Mouse (Mus musculus) neural tube, embryonic 12.5 days (tissue): ENCODE measurements around the gene Esrrg. TPM values are rescaled to one million over a fixed set of nuclear protein-coding genes. Genes with fewer than 3 reads are reported as not detected.

Experiments used
- ATAC-seq: fragments of 200-750 bp; cut with Nextera tagmentation; 2 replicates; pipeline ENCODE4 v1.8.0; 2017; ENCODE audit warnings: low read depth, mild to moderate bottlenecking, moderate TSS enrichment, moderate library complexity; ENCODE audit not compliant: low FRiP score
- H3K27ac ChIP-seq: fragments of 300-500 bp; sonication (generic); 2 replicates; pipeline ENCODE4 v1.5.1; 2016
- H3K27me3 ChIP-seq: fragments of 300-500 bp; sonication (generic); replicated peaks from 2 replicates; pipeline ENCODE4 v1.6.1; 2016; ENCODE audit warnings: mild to moderate bottlenecking
- H3K36me3 ChIP-seq: fragments of 300-500 bp; sonication (generic); 2 replicates; pipeline ENCODE4 v1.6.1; 2016; ENCODE audit warnings: mild to moderate bottlenecking
- H3K4me1 ChIP-seq: fragments of 300-500 bp; sonication (generic); 2 replicates; pipeline ENCODE4 v1.6.1; 2016
- H3K4me2 ChIP-seq: fragments of 300-500 bp; sonication (generic); replicated peaks from 2 replicates; pipeline ENCODE4 v1.6.1; 2016; ENCODE audit warnings: mild to moderate bottlenecking
- H3K4me3 ChIP-seq: fragments of 300-500 bp; sonication (generic); 2 replicates; pipeline ENCODE4 v1.5.1; 2016
- H3K9ac ChIP-seq: fragments of 300-500 bp; sonication (generic); 2 replicates; pipeline ENCODE4 v1.6.1; 2016; ENCODE audit warnings: mild to moderate bottlenecking
- H3K9me3 ChIP-seq: fragments of 300-500 bp; sonication (generic); 2 replicates; pipeline ENCODE4 v1.6.1; 2016; ENCODE audit warnings: mild to moderate bottlenecking
- WGBS: fragments of 180-500 bp; shearing (Covaris S2); methylation state at CpG from one replicate; pipeline ENCODE4 v1.1.7; 2016; 5-methylcytosine and 5-hydroxymethylcytosine counted together
- polyA plus RNA-seq: library from polyadenylated mRNA; unstranded; fragments of >200 nt; fragmentation: Nextera tagmentation; extraction: Ambion mirVana; gene quantifications from 2 replicates; pipeline ENCODE4 v1.2.1, GENCODE M21; 2016

The Esrrg gene
- polyA plus RNA-seq, 1 experiment from 2014 or later, result 17.8 TPM

GRCm38 (mm10) chr1:187907871-187908270 lies 299.3 kb downstream of the Esrrg start:
- Histone ChIP-seq H3K27ac (no peak overlapping the region), H3K4me3 (no peak overlapping the region), H3K27me3 (no peaks in the 10 kb centered on the region), H3K4me2 (no peak overlapping the region), H3K9me3 (no peaks in the 10 kb centered on the region), H3K36me3 (no peaks in the 10 kb centered on the region), H3K9ac (no peak overlapping the region), H3K4me1 (peaks cover 3% of the 10 kb centered on the region; the same call in 1 of the 2 replicates)
- peak; percentile 37; the same call in 1 of the 2 replicates for ATAC-seq
- 5% methylated on average over 3 of the region's 3 CpGs for WGBS

- Histone ChIP-seq H3K4me1 (peaks cover 3% of the 10 kb centered on the region; the same call in 1 of the 2 replicates), H3K9me3 (no peaks in the 10 kb centered on the region), H3K27ac (no peak overlapping the region), H3K9ac (no peak overlapping the region), H3K4me3 (no peak overlapping the region), H3K27me3 (no peaks in the 10 kb centered on the region), H3K4me2 (no peak overlapping the region), H3K36me3 (no peaks in the 10 kb centered on the region)
- ATAC-seq, result no peak
- WGBS, result 89% methylated on average over 7 of the region's 7 CpGs
These were observed 302.1 kb downstream of the Esrrg start for GRCm38 (mm10) chr1:187910718-187911117.

GRCm38 (mm10) chr1:187911201-187911600 lies 302.6 kb downstream of the Esrrg start:
- no peak for ATAC-seq
- Histone ChIP-seq H3K4me3 (no peak overlapping the region), H3K9ac (no peak overlapping the region), H3K27me3 (no peaks in the 10 kb centered on the region), H3K4me2 (no peak overlapping the region), H3K27ac (no peak overlapping the region), H3K4me1 (peaks cover 3% of the 10 kb centered on the region; the same call in 1 of the 2 replicates), H3K9me3 (no peaks in the 10 kb centered on the region), H3K36me3 (no peaks in the 10 kb centered on the region)
- WGBS, result 86% methylated on average over 6 of the region's 6 CpGs

- ATAC-seq, result no peak
- H3K36me3 ChIP-seq, result no peaks in the 10 kb centered on the region
- no peak overlapping the region for H3K4me3 ChIP-seq
- no peak overlapping the region for H3K4me2 ChIP-seq
- no peaks in the 10 kb centered on the region for H3K27me3 ChIP-seq
- H3K4me1 ChIP-seq, result 0 out of 2 replicates have a peak, but pooled peaks cover 3% of the 10 kb centered on the region
- WGBS, result 72% methylated on average over 6 of the region's 6 CpGs
- H3K27ac ChIP-seq, result no peak overlapping the region
- no peak overlapping the region for H3K9ac ChIP-seq
- no peaks in the 10 kb centered on the region for H3K9me3 ChIP-seq
These were observed 309.7 kb downstream of the Esrrg start for GRCm38 (mm10) chr1:187918303-187918702.

GRCm38 (mm10) chr1:187918939-187919338 lies 310.3 kb downstream of the Esrrg start:
- Histone ChIP-seq H3K4me1 (0 out of 2 replicates have a peak, but pooled peaks cover 3% of the 10 kb centered on the region), H3K27ac (no peak overlapping the region), H3K4me2 (no peak overlapping the region), H3K4me3 (no peak overlapping the region), H3K27me3 (no peaks in the 10 kb centered on the region), H3K36me3 (no peaks in the 10 kb centered on the region), H3K9ac (no peak overlapping the region), H3K9me3 (no peaks in the 10 kb centered on the region)
- no peak for ATAC-seq
- WGBS, result 95% methylated on average over 4 of the region's 4 CpGs

GRCm38 (mm10) chr1:187920156-187920777 lies 311.7 kb downstream of the Esrrg start:
- Histone ChIP-seq H3K9me3 (no peaks in the 10 kb centered on the region), H3K4me2 (no peak overlapping the region), H3K27me3 (no peaks in the 10 kb centered on the region), H3K4me3 (no peak overlapping the region), H3K4me1 (0 out of 2 replicates have a peak, but pooled peaks cover 3% of the 10 kb centered on the region), H3K27ac (no peak overlapping the region), H3K36me3 (no peaks in the 10 kb centered on the region), H3K9ac (no peak overlapping the region)
- 81% methylated on average over 5 of the region's 5 CpGs for WGBS
- ATAC-seq, result no peak

GRCm38 (mm10) chr1:187931146-187931545 lies 322.6 kb downstream of the Esrrg start:
- 83% methylated on average over 3 of the region's 3 CpGs for WGBS
- Histone ChIP-seq H3K4me2 (no peak overlapping the region), H3K27me3 (no peaks in the 10 kb centered on the region), H3K4me3 (no peak overlapping the region), H3K9ac (no peak overlapping the region), H3K36me3 (no peaks in the 10 kb centered on the region), H3K9me3 (no peaks in the 10 kb centered on the region), H3K27ac (no peak overlapping the region), H3K4me1 (no peaks in the 10 kb centered on the region)
- no peak for ATAC-seq

GRCm38 (mm10) chr1:187938652-187939051 lies 330.1 kb downstream of the Esrrg start:
- no peak overlapping the region for H3K9ac ChIP-seq
- no peaks in the 10 kb centered on the region for H3K36me3 ChIP-seq
- H3K4me1 ChIP-seq, result no peaks in the 10 kb centered on the region
- no peaks in the 10 kb centered on the region for H3K27me3 ChIP-seq
- H3K27ac ChIP-seq, result no peak overlapping the region
- ATAC-seq, result no peak
- 93% methylated on average over 7 of the region's 7 CpGs for WGBS
- no peak overlapping the region for H3K4me3 ChIP-seq
- no peak overlapping the region for H3K4me2 ChIP-seq
- no peaks in the 10 kb centered on the region for H3K9me3 ChIP-seq

GRCm38 (mm10) chr1:187939078-187939477 lies 330.5 kb downstream of the Esrrg start:
- WGBS, result 28% methylated on average over 4 of the region's 4 CpGs
- no peaks in the 10 kb centered on the region for H3K36me3 ChIP-seq
- H3K4me3 ChIP-seq, result no peak overlapping the region
- H3K27me3 ChIP-seq, result no peaks in the 10 kb centered on the region
- no peak overlapping the region for H3K4me2 ChIP-seq
- no peaks in the 10 kb centered on the region for H3K4me1 ChIP-seq
- H3K9ac ChIP-seq, result no peak overlapping the region
- no peak for ATAC-seq
- H3K27ac ChIP-seq, result no peak overlapping the region
- no peaks in the 10 kb centered on the region for H3K9me3 ChIP-seq

- H3K4me3 ChIP-seq, result no peak overlapping the region
- H3K4me1 ChIP-seq, result no peaks in the 10 kb centered on the region
- H3K9me3 ChIP-seq, result no peaks in the 10 kb centered on the region
- H3K36me3 ChIP-seq, result no peaks in the 10 kb centered on the region
- no peak overlapping the region for H3K4me2 ChIP-seq
- H3K27me3 ChIP-seq, result no peaks in the 10 kb centered on the region
- no peak for ATAC-seq
- no peak overlapping the region for H3K9ac ChIP-seq
- no peak overlapping the region for H3K27ac ChIP-seq
- 83% methylated on average over 3 of the region's 3 CpGs for WGBS
These were observed 342.9 kb downstream of the Esrrg start for GRCm38 (mm10) chr1:187951506-187951905.

GRCm38 (mm10) chr1:187956702-187957101 lies 348.1 kb downstream of the Esrrg start:
- Histone ChIP-seq H3K27me3 (no peaks in the 10 kb centered on the region), H3K27ac (no peak overlapping the region), H3K36me3 (no peaks in the 10 kb centered on the region), H3K4me3 (no peak overlapping the region), H3K4me2 (no peak overlapping the region), H3K4me1 (0 out of 2 replicates have a peak, but pooled peaks cover 4% of the 10 kb centered on the region), H3K9ac (no peak overlapping the region), H3K9me3 (no peaks in the 10 kb centered on the region)
- ATAC-seq, result no peak
- 92% methylated on average over 2 of the region's 2 CpGs for WGBS

- no peaks in the 10 kb centered on the region for H3K36me3 ChIP-seq
- no peak overlapping the region for H3K9ac ChIP-seq
- no peaks in the 10 kb centered on the region for H3K27me3 ChIP-seq
- WGBS, result 77% methylated on average over 9 of the region's 9 CpGs
- no peaks in the 10 kb centered on the region for H3K9me3 ChIP-seq
- H3K27ac ChIP-seq, result no peak overlapping the region
- H3K4me2 ChIP-seq, result no peak overlapping the region
- no peak overlapping the region for H3K4me3 ChIP-seq
- H3K4me1 ChIP-seq, result 0 out of 2 replicates have a peak, but pooled peaks cover 4% of the 10 kb centered on the region
- no peak for ATAC-seq
These were observed 350.6 kb downstream of the Esrrg start for GRCm38 (mm10) chr1:187959192-187959591.

GRCm38 (mm10) chr1:187961452-187961851 lies 352.9 kb downstream of the Esrrg start:
- Histone ChIP-seq H3K27ac (no peak overlapping the region), H3K9me3 (no peaks in the 10 kb centered on the region), H3K9ac (no peak overlapping the region), H3K4me1 (peaks cover 7% of the 10 kb centered on the region; the same call in 1 of the 2 replicates), H3K27me3 (no peaks in the 10 kb centered on the region; the same call in 1 of the 2 replicates), H3K4me3 (no peak overlapping the region), H3K4me2 (no peak overlapping the region), H3K36me3 (no peaks in the 10 kb centered on the region)
- 78% methylated on average over 5 of the region's 5 CpGs for WGBS
- no peak for ATAC-seq
